Mouse (Mus musculus) large intestine, adult 2 months (tissue): ENCODE results near the gene Zfp735. TPM values are rescaled to one million over a fixed set of nuclear protein-coding genes. Genes with fewer than 3 reads are reported as not detected.

Source experiments
- DNase-seq: peaks from one replicate; pipeline ENCODE4 v3.0.0-alpha.2; 2012; ENCODE audit warnings: low read depth, low spot score
- WGBS: fragments of 180-500 bp; shearing (Covaris S2); methylation state at CpG from one replicate; pipeline ENCODE4 v1.1.7; 2018; 5-methylcytosine and 5-hydroxymethylcytosine counted together
- polyA plus RNA-seq: library from polyadenylated mRNA; depleted of rRNA; stranded (reverse); fragments of >200 nt; gene quantifications from 2 replicates; pipeline ENCODE4 v1.2.3, GENCODE M21; 2012; rRNA removed

The Zfp735 gene
- not detected in 2 replicates for polyA plus RNA-seq

DNA sequence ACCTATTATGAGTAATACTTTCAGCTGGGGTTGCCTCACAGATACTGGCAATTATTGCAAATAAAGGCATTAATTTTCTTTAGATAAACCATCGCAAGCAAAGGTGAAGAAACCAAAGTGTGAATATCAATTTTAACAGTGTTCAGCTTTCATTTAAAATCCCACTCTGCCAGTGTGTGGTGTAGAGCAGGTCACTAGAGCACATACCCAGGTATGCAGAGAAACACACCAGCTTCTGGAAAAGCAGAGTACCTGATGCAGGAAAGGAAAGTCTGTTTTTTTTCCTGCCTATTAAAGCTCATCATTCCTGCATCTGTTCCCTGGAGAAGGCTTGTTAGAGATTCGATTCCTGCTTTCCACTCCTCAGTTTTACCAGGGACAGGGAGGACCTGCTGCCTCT, at the start of gene Zfp735:
Zfp735 (plus strand) TSS at position 301 of the 400 bp plus-strand sequence.
- 68% methylated on average over 2 of the region's 2 CpGs for WGBS
- no peak for DNase-seq

GRCm38 (mm10) chr11:73759115-73759514, 70.5 kb downstream of the Zfp735 start:
- no peak for DNase-seq

Other genes starting within 250 kb of the Zfp735 start
- gene Olfr380, start 231.3 kb upstream of the Zfp735 start, polyA plus RNA-seq: not detected in 2 replicates
- not detected in 2 replicates for gene Olfr381, start 197.2 kb upstream of the Zfp735 start, polyA plus RNA-seq
- gene Olfr382, start 171.6 kb upstream of the Zfp735 start, polyA plus RNA-seq: not detected in 2 replicates
- gene Olfr385, start 95.8 kb upstream of the Zfp735 start, polyA plus RNA-seq: not detected in 2 replicates
- gene Olfr384, start 90.2 kb upstream of the Zfp735 start, polyA plus RNA-seq: not detected in 2 replicates
- gene Olfr389, start 91.9 kb downstream of the Zfp735 start, polyA plus RNA-seq: not detected in 2 replicates
- not detected in 2 replicates for gene Olfr390, start 94.2 kb downstream of the Zfp735 start, polyA plus RNA-seq
- 0.04 TPM in 1 of 2 replicates, not detected in the other for gene Olfr391-ps, start 114.3 kb downstream of the Zfp735 start, polyA plus RNA-seq
- gene Olfr392, start 128.3 kb downstream of the Zfp735 start, polyA plus RNA-seq: not detected in 2 replicates
- not detected in 2 replicates for gene Olfr393, start 162.7 kb downstream of the Zfp735 start, polyA plus RNA-seq
- gene Olfr394, start 202.0 kb downstream of the Zfp735 start, polyA plus RNA-seq: not detected in 2 replicates
- not detected in 2 replicates for gene Olfr395, start 220.5 kb downstream of the Zfp735 start, polyA plus RNA-seq
- gene Olfr23, start 247.9 kb downstream of the Zfp735 start, polyA plus RNA-seq: not detected in 2 replicates